ENCODE assay signal across 27 mouse cellular contexts in genomic region chr7:113515831-113516230, GRCm38 (mm10). TPM values are rescaled to one million over a fixed set of nuclear protein-coding genes. Genes with fewer than 3 reads are reported as not detected.
A peak's percentile ranks its signal among the peaks of the same experiment; 100 is the strongest.
DNase-seq lines count a peak whose midpoint lies in the region; ATAC-seq and TF ChIP-seq lines count a peak whose summit lies in the region.
"Had no signal": no experiment of that assay in that cellular context is flagged by ENCODE, and none has a peak within 500 bp of the region (broad histone marks: within the 10 kb centered on the region; RNA-seq: fewer than 3 reads in every experiment).

No protein-coding gene starts in this region.

- no peak for ATAC-seq in liver, embryonic 15.5 days (ENCODE audit: insufficient read depth)
- ATAC-seq in kidney, postnatal 0 days (replicated peaks; ENCODE audit: low FRiP score, low read depth): no peak
- ATAC-seq in stomach, embryonic 16.5 days (ENCODE audit: insufficient read depth, low FRiP score): no peak
- ATAC-seq: forebrain, postnatal 0 days; intestine, postnatal 0 days; lung, postnatal 0 days; midbrain, embryonic 13.5 days; Patski had no signal

- no peaks in the 10 kb centered on the region for H3K36me3 ChIP-seq in kidney, adult 2 months (ENCODE audit: control insufficient read depth, insufficient read depth, low read length)
- no peaks in the 10 kb centered on the region for H3K36me3 ChIP-seq in liver, embryonic 15.5 days (replicated peaks)
- H3K36me3 ChIP-seq in kidney, postnatal 0 days (ENCODE audit: insufficient read depth, low read length): no peaks in the 10 kb centered on the region
- no peaks in the 10 kb centered on the region for H3K36me3 ChIP-seq in stomach, embryonic 16.5 days (ENCODE audit: control insufficient read depth, insufficient read depth, low read length)
- H3K36me3 ChIP-seq: forebrain, embryonic 12.5 days; heart, embryonic 12.5 days; hindbrain, embryonic 13.5 days; midbrain, embryonic 13.5 days; neural tube, embryonic 15.5 days had no signal

- WGBS in kidney, adult 2 months: 53% methylated on average over 4 of the region's 4 CpGs
- WGBS in liver, embryonic 15.5 days (ENCODE audit: insufficient replicate concordance): 83% methylated on average over 4 of the region's 4 CpGs
- WGBS in kidney, postnatal 0 days: 83% methylated on average over 4 of the region's 4 CpGs
- 85% methylated on average over 4 of the region's 4 CpGs for WGBS in stomach, embryonic 16.5 days

- peaks cover 4% of the 10 kb centered on the region; the same call in 1 of the 2 replicates for H3K4me1 ChIP-seq in kidney, adult 2 months (ENCODE audit: control insufficient read depth, insufficient read depth, low read length)
- peaks cover 43% of the 10 kb centered on the region for H3K4me1 ChIP-seq in liver, embryonic 15.5 days (replicated peaks)
- H3K4me1 ChIP-seq in kidney, postnatal 0 days (replicated peaks; ENCODE audit: insufficient read depth, low read length): 0 out of 2 replicates have a peak, but pooled peaks cover 15% of the 10 kb centered on the region
- H3K4me1 ChIP-seq in stomach, embryonic 16.5 days (ENCODE audit: control insufficient read depth, insufficient read depth, low read length): peaks cover 13% of the 10 kb centered on the region

- peak; percentile 80 for DNase-seq in kidney, adult 2 months
- DNase-seq in kidney, postnatal 10 days: no peak
- DNase-seq in liver: no peak
- DNase-seq in kidney, postnatal 0 days (ENCODE audit: low spot score): no peak
- no peak for DNase-seq in natural killer cell, adult 2 months (ENCODE audit: low spot score in 2 of 2)
- DNase-seq: adrenal gland, postnatal 14 days; cerebellum, adult 11-12 months; cerebellum, adult 9-11 months; forebrain, postnatal 0 days; heart, adult 2 months; heart, postnatal 4 days; lung, adult 18-20 months; lung, postnatal 4 days; spleen, adult 18-20 months; thymus, postnatal 4 days had no signal

- H3K9ac ChIP-seq in liver, embryonic 15.5 days: no peak overlapping the region
- no peak overlapping the region for H3K9ac ChIP-seq in kidney, postnatal 0 days (ENCODE audit: low read depth, low read length)
- H3K9ac ChIP-seq in stomach, embryonic 16.5 days (ENCODE audit: low read length): no peak overlapping the region
- H3K9ac ChIP-seq: forebrain, embryonic 12.5 days; forebrain, postnatal 0 days; heart, embryonic 12.5 days; hindbrain, embryonic 13.5 days; midbrain, embryonic 13.5 days; neural tube, embryonic 15.5 days had no signal

- H3K27ac ChIP-seq in kidney, adult 2 months (ENCODE audit: insufficient read depth, low read depth, low read length): peak overlapping the region; percentile 84
- no peak overlapping the region for H3K27ac ChIP-seq in liver, embryonic 15.5 days (replicated peaks)
- no peak overlapping the region for H3K27ac ChIP-seq in kidney, postnatal 0 days
- no peak overlapping the region for H3K27ac ChIP-seq in stomach, embryonic 16.5 days (ENCODE audit: low read length)
- H3K27ac ChIP-seq: forebrain, embryonic 12.5 days; heart, adult 2 months; hindbrain, embryonic 13.5 days; layer of hippocampus, adult 2 months; left cerebral cortex, adult 2 months; midbrain, embryonic 13.5 days; neural tube, embryonic 15.5 days had no signal

- H3K4me2 ChIP-seq in liver, embryonic 15.5 days: peak overlapping the region; percentile 96; the same call in 1 of the 2 replicates
- peak overlapping the region; percentile 34 for H3K4me2 ChIP-seq in kidney, postnatal 0 days (ENCODE audit: low read length)
- 0 out of 2 replicates have a peak overlapping the region, but pooled peaks have one; percentile 5 for H3K4me2 ChIP-seq in stomach, embryonic 16.5 days (ENCODE audit: low read depth, low read length)
- H3K4me2 ChIP-seq: forebrain, embryonic 12.5 days; heart, embryonic 12.5 days; midbrain, embryonic 13.5 days had no signal

- no peaks in the 10 kb centered on the region for H3K9me3 ChIP-seq in liver, embryonic 15.5 days (replicated peaks)
- H3K9me3 ChIP-seq in kidney, postnatal 0 days (replicated peaks; ENCODE audit: low read length): no peaks in the 10 kb centered on the region
- no peaks in the 10 kb centered on the region for H3K9me3 ChIP-seq in stomach, embryonic 16.5 days (replicated peaks; ENCODE audit: control insufficient read depth, low read length)
- H3K9me3 ChIP-seq: forebrain, embryonic 12.5 days; heart, embryonic 12.5 days; hindbrain, embryonic 13.5 days; midbrain, embryonic 13.5 days; neural tube, embryonic 15.5 days had no signal

- no peak for TF ChIP-seq CTCF in kidney, adult 2 months (conservative IDR thresholded peaks at IDR 0.05; ENCODE audit: insufficient read depth, insufficient read length, low read depth, low read length)
- no peak for TF ChIP-seq CTCF in kidney, postnatal 0 days (IDR thresholded peaks at IDR 0.05; ENCODE audit: low read depth)

- H3K27me3 ChIP-seq in kidney, adult 2 months (replicated peaks; ENCODE audit: control insufficient read depth, insufficient read depth, low read length): no peaks in the 10 kb centered on the region
- H3K27me3 ChIP-seq in liver, embryonic 15.5 days: peaks cover 3% of the 10 kb centered on the region; the same call in 1 of the 2 replicates
- H3K27me3 ChIP-seq in kidney, postnatal 0 days (ENCODE audit: insufficient read depth, low read length): no peaks in the 10 kb centered on the region
- no peaks in the 10 kb centered on the region for H3K27me3 ChIP-seq in stomach, embryonic 16.5 days (ENCODE audit: control insufficient read depth, insufficient read depth, low read length)
- H3K27me3 ChIP-seq: heart, embryonic 12.5 days; neural tube, embryonic 15.5 days; Patski had no signal

- TF ChIP-seq POLR2A in kidney, adult 2 months (IDR thresholded peaks at IDR 0.05; ENCODE audit: low read depth, low read length): no peak

- no peak overlapping the region for H3K4me3 ChIP-seq in kidney, adult 2 months (ENCODE audit: insufficient read depth, low read depth, low read length)
- H3K4me3 ChIP-seq in liver, embryonic 15.5 days (replicated peaks): no peak overlapping the region
- no peak overlapping the region for H3K4me3 ChIP-seq in kidney, postnatal 0 days (replicated peaks; ENCODE audit: low read depth, low read length)
- no peak overlapping the region; the same call in 1 of the 2 replicates for H3K4me3 ChIP-seq in stomach, embryonic 16.5 days (replicated peaks; ENCODE audit: low read length)
- H3K4me3 ChIP-seq: forebrain, embryonic 12.5 days; heart, adult 2 months; heart, embryonic 12.5 days; hindbrain, embryonic 13.5 days; layer of hippocampus, adult 2 months; left cerebral cortex, adult 2 months; midbrain, embryonic 13.5 days; neural tube, embryonic 15.5 days had no signal

RNA-seq across cellular contexts. Expression of gene Far1, which starts 2.2 kb away (rescaled TPM):
- 23.1 and 28.6 TPM in 2 replicates for polyA plus RNA-seq in kidney, adult 2 months (2012; rRNA removed)
- 20.7 and 22.2 TPM in 2 replicates for polyA plus RNA-seq in liver, embryonic 15.5 days (2015; fragmentation: Nextera tagmentation; extraction: Ambion mirVana)
- 80.4 and 90.6 TPM in 2 replicates for polyA plus RNA-seq in kidney, postnatal 0 days (2015; fragmentation: Nextera tagmentation; extraction: Ambion mirVana)
- 120 and 130 TPM in 2 replicates for polyA plus RNA-seq in stomach, embryonic 16.5 days (2015; fragmentation: Nextera tagmentation; extraction: Ambion mirVana)

Comparison
In these comparisons a context has a peak if more than half of its experiments do, and no peak if none do; other contexts are left out.
1. H3K4me2 ChIP-seq: peak in every context shown above with its lines; median percentile 96 in liver, embryonic 15.5 days; 34 in kidney, postnatal 0 days; 5 in stomach, embryonic 16.5 days.